Mouse (Mus musculus) R1 (cell line): ENCODE measurements around the gene 2310039H08Rik.

ENCODE experiments used
- DNase-seq: peaks from one replicate; pipeline ENCODE4 v3.0.0-alpha.2; 2018; ENCODE audit warnings: low read depth, low spot score

2310039H08Rik gene

GRCm38 (mm10) chr17:46808376-46808775, 35.9 kb downstream of the 2310039H08Rik start:
- peak; percentile 86 for DNase-seq

- DNase-seq, result no peak
These were observed 36.8 kb downstream of the 2310039H08Rik start for GRCm38 (mm10) chr17:46809131-46809830.

DNA sequence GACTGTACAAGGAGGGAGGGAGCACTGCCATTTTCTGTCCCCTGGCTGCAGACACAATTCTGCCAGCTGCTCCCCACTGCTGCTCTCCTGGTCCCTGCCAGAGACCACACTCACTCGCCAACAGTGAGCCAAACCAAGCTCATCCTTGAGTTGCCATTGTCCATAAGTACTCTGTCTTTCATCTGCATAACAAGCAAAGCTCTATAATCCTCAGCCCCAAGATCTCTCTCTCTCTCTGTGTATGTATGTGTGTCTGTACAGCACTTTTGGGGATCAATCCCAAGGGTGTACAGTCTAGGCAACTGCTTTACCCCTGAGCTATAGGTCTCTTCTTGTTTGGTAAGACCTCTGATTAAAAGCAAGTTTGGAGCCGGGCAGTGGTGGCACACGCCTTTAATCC, 38.2 kb downstream of the 2310039H08Rik start:
- peak; percentile 78 for DNase-seq

- DNase-seq, result peak; percentile 100
These were observed 40.0 kb downstream of the 2310039H08Rik start for GRCm38 (mm10) chr17:46812442-46812841.

DNA sequence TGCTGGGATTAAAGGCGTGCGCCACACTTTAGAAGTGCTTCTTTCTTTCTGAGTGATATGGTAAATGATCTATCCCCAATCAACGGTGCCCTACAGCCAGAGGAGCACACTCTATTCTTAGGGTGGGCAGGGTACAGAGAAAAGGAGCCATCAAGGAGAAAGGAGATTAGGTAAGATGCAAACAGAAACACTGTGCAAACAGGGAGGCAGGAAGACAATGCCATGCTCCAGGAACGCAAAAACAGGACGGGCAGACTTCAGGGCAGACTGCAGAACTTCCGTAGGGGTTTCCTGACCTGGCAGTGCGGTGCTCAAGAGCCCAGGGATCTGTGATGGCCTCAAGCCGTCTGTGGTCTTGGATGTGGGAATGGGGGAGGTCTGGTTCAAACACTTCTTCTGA, 41.2 kb downstream of the 2310039H08Rik start:
- peak; percentile 62 for DNase-seq

GRCm38 (mm10) chr17:46814497-46814896, 42.1 kb downstream of the 2310039H08Rik start:
- DNase-seq, result peak; percentile 68

- DNase-seq, result peak; percentile 69
These were observed 43.9 kb downstream of the 2310039H08Rik start for GRCm38 (mm10) chr17:46816306-46816705.

DNA sequence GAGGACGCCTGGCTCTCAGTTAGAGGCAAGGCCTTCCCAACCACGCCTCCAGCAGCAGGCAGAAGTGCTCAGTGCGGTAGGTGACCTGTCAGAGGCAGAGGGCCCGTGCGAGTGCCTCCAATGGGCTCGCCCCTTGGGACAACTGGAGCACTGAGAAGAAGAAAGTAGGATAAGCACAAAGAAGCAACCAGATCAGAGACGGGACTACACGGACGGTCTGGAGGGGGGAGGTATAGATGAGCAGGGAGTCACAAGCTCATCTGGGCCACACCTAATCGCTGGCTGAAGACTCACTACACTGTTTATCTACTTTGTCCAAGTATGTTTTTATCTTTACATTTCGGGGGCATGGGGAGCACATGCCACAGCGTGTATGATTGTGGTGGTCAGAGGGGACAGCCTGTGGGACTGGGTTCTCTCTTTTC, 45.3 kb downstream of the 2310039H08Rik start:
- DNase-seq, result peak; percentile 79

DNA sequence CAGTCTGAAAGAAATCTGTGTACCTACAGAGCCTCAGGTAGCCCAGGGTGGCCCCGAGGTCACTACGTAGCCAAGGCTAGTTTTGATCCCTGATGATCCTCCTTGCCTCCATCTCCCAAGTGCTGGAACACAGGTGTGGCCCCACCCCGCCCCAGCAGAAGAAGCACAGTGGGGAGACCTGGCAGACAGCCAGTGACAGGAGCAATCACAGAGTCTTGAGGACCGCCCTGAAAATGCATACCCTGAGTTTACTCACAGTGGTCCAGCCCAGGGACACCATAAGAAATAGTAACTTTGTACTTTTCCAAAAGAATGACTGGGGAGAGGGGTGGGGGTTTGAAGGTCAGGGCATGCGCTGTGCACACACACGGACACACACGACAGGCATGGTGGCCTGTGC, 48.2 kb downstream of the 2310039H08Rik start:
- peak; percentile 70 for DNase-seq
